Mouse (Mus musculus) stomach, embryonic 14.5 days (tissue): ENCODE measurements around the gene Rnf38. TPM values are rescaled to one million over a fixed set of nuclear protein-coding genes. Genes with fewer than 3 reads are reported as not detected.

Source experiments
- ATAC-seq: fragments of 200-750 bp; cut with Nextera tagmentation; 2 replicates; pipeline ENCODE4 v1.8.0; 2017; ENCODE audit warnings: low read depth, moderate TSS enrichment; ENCODE audit not compliant: insufficient number of reproducible peaks, insufficient read depth, low FRiP score
- H3K27ac ChIP-seq: fragments of 300-500 bp; sonication (generic); 2 replicates; pipeline ENCODE4 v1.5.1; 2014; ENCODE audit warnings: mild to moderate bottlenecking, low read length, moderate library complexity, mixed read lengths
- H3K27me3 ChIP-seq: fragments of 300-500 bp; sonication (generic); 2 replicates; pipeline ENCODE4 v1.6.1; 2014; ENCODE audit warnings: low read length, control low read depth, mixed read lengths; ENCODE audit not compliant: control insufficient read depth, insufficient read depth
- H3K36me3 ChIP-seq: fragments of 300-500 bp; sonication (generic); 2 replicates; pipeline ENCODE4 v1.6.1; 2014; ENCODE audit warnings: mild to moderate bottlenecking, control low read depth, low read length, moderate library complexity, mixed read lengths; ENCODE audit not compliant: control insufficient read depth, insufficient read depth
- H3K4me1 ChIP-seq: fragments of 300-500 bp; sonication (generic); 2 replicates; pipeline ENCODE4 v1.6.1; 2014; ENCODE audit warnings: low read length, control low read depth, mixed read lengths; ENCODE audit not compliant: control insufficient read depth, insufficient read depth
- H3K4me2 ChIP-seq: fragments of 300-500 bp; sonication (generic); replicated peaks from 2 replicates; pipeline ENCODE4 v1.6.1; 2014; ENCODE audit warnings: low read depth, low read length, control low read depth
- H3K4me3 ChIP-seq: fragments of 300-500 bp; sonication (generic); 2 replicates; pipeline ENCODE4 v1.5.1; 2014; ENCODE audit warnings: low read depth, low read length, control low read depth
- H3K9ac ChIP-seq: fragments of 300-500 bp; sonication (generic); replicated peaks from 2 replicates; pipeline ENCODE4 v1.6.1; 2014; ENCODE audit warnings: low read depth, mild to moderate bottlenecking, control low read depth, low read length, moderate library complexity, mixed read lengths
- H3K9me3 ChIP-seq: fragments of 300-500 bp; sonication (generic); 2 replicates; pipeline ENCODE4 v1.6.1; 2016; ENCODE audit warnings: low read depth, low read length, control low read depth; ENCODE audit not compliant: control insufficient read depth
- WGBS: fragments of 180-500 bp; shearing (Covaris S2); extraction: QIAGEN DNeasy Blood & Tissue Kit; methylation state at CpG from one replicate; pipeline ENCODE4 v1.1.7; 2014; 5-methylcytosine and 5-hydroxymethylcytosine counted together
- polyA plus RNA-seq: library from polyadenylated mRNA; unstranded; fragments of >200 nt; fragmentation: Nextera tagmentation; extraction: Ambion mirVana; gene quantifications from 2 replicates; pipeline ENCODE4 v1.2.1, GENCODE M21; 2014

Gene Rnf38
- polyA plus RNA-seq, 1 experiment from 2014 or later: 37.0 TPM

DNA sequence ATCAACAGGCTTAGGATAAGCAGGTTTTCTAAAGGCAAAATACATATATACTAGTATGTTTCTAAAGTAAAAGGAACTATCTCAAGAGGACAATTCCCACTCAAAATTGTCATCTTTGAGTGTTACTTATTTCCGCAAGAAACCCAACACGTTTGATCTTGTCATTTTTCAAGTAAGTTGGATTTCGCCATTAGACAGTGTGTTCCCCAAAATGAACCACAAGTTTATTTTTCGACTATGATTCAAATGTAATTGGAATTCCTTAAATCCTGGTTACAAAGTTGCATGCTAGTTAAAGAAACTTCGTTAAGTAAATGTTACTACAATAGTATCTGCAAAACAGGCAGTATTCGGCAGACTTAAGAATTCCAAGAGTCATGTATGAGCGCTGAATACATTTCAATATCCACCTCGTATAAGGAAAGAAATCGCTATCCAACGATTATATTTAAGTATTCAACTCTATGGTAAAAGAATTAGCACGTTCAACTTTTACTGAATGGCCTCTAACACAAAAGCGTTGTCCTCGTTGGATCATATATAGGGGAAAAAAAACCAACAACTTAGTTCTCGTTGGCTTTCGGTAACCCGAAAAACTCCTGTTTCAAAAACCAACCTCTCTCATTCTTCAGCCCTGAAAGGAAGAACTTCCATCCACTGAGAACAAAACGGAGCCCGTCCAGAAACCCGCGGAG, 66.7 kb downstream of the Rnf38 start:
- ATAC-seq: no peak
- peak overlapping the region; percentile 84 for H3K4me3 ChIP-seq
- peak overlapping the region; percentile 99 for H3K27ac ChIP-seq
- under 1% methylated on average over 20 of the region's 20 CpGs for WGBS
- no peaks in the 10 kb centered on the region for H3K27me3 ChIP-seq
- no peaks in the 10 kb centered on the region for H3K9me3 ChIP-seq
- peaks cover 30% of the 10 kb centered on the region for H3K4me1 ChIP-seq
- H3K9ac ChIP-seq: peak overlapping the region; percentile 81
- H3K4me2 ChIP-seq: peak overlapping the region; percentile 51
- no peaks in the 10 kb centered on the region for H3K36me3 ChIP-seq

DNA sequence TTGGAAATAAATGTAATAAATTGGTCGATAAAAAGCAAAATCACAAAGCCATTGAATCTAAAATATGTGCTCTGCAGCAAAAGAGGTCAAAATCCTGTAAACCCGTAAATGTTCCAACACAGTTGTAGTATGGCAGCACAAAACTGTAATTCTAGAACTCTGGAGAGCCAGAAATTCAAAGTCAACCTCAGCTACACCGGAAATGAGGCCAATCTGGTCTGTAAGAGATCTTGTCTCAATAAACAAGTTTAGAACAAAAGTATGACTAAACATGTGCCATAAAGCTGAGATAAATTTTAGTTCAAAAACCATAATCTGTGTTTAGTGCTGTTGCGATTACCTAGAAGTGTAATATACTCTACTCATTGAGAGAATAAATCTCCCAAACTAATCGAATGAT, 69.0 kb downstream of the Rnf38 start:
- no peak for ATAC-seq
- H3K4me2 ChIP-seq: no peak overlapping the region
- peaks cover 31% of the 10 kb centered on the region for H3K4me1 ChIP-seq
- no peak overlapping the region for H3K27ac ChIP-seq
- H3K4me3 ChIP-seq: no peak overlapping the region
- no peak overlapping the region for H3K9ac ChIP-seq
- WGBS: 65% methylated on average over 5 of the region's 5 CpGs
- no peaks in the 10 kb centered on the region for H3K9me3 ChIP-seq
- no peaks in the 10 kb centered on the region for H3K27me3 ChIP-seq
- H3K36me3 ChIP-seq: no peaks in the 10 kb centered on the region

DNA sequence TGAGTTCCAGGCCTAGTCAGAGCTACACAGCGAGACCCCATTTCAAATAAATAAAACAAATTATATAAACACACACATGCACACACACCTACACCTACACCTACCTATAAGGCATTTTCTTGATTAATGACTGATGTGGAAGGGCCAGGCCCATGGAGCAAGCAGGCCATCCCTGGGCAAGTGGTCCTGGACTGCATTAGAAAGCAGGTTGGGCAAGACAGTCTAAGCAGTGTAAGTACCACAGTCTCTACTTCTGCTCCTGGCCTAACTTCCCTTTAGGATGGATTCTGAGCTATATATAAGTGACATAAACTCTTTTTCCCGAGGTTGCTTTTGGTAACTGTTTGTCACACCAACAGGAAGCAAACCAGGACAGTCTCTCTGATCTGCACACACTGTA, 70.6 kb downstream of the Rnf38 start:
- WGBS: 71% methylated on average over 2 of the region's 2 CpGs
- H3K9ac ChIP-seq: no peak overlapping the region

DNA sequence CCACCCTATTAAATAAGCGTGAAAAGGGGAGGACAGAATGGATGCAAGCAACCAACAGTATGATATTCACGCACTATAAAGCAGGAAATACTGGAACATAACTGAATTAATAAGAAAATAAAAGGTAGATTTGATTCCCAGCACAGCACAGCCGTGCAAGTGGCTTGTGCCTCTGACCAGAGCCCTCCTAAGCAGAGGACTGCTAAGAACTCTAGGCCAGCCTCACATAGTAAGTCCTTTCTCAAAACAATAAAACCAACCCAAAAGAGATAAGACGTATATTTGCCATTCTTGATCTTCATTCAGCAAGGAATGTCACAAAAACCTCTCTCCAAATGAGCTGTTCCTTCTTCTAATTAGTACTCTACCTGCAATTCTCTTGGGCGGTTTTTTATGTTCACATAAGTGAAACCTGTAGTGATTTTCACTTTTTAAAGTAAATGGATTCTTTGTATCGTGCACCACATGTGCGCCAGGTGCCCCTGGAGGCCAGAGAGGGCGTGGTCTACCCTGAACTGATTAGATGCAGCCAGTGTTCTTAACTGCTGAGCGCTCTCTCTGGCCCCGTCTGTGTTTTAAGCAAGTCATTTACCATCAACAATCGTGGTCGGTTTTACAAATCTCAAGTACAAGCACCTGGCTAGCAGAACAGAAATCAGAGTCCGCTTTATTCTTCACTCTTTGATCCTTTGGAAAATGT, 72.4 kb downstream of the Rnf38 start:
- no peak overlapping the region for H3K9ac ChIP-seq
- no peak overlapping the region for H3K27ac ChIP-seq
- no peaks in the 10 kb centered on the region for H3K36me3 ChIP-seq
- H3K27me3 ChIP-seq: no peaks in the 10 kb centered on the region
- peaks cover 25% of the 10 kb centered on the region for H3K4me1 ChIP-seq
- ATAC-seq: peak; percentile 58; the same call in 1 of the 2 replicates
- H3K4me2 ChIP-seq: no peak overlapping the region
- H3K4me3 ChIP-seq: no peak overlapping the region
- 55% methylated on average over 13 of the region's 13 CpGs for WGBS
- no peaks in the 10 kb centered on the region for H3K9me3 ChIP-seq

More for the DNA sequence above, 70.6 kb downstream of the Rnf38 start:
- Histone ChIP-seq H3K27me3 (no peaks in the 10 kb centered on the region), H3K27ac (no peak overlapping the region), H3K9me3 (no peaks in the 10 kb centered on the region), H3K4me2 (no peak overlapping the region), H3K36me3 (no peaks in the 10 kb centered on the region), H3K4me1 (peaks cover 27% of the 10 kb centered on the region), H3K4me3 (no peak overlapping the region)
- ATAC-seq: no peak

DNA sequence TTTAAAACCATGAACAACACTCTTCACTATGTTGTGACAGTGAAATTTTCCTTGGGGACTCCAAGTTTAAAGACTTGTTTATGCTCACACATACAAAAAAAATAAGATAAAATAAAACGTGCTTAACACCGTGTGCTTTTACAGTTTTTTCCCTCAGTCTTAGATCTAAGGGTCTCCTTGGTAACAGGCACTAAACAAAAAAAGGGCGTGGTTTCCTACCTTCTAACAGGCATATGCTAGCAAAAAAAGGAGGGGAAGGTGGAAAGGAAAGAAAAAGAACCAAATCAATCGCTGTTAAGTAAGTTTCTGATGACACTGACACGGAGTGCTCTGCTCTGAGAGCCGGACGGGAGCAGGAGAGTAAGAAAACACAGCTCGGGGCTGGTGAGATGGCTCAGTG, 73.8 kb downstream of the Rnf38 start:
- H3K4me3 ChIP-seq: no peak overlapping the region
- H3K27me3 ChIP-seq: no peaks in the 10 kb centered on the region
- no peak overlapping the region for H3K9ac ChIP-seq
- no peak overlapping the region for H3K27ac ChIP-seq
- H3K4me2 ChIP-seq: no peak overlapping the region
- no peaks in the 10 kb centered on the region for H3K9me3 ChIP-seq
- 68% methylated on average over 8 of the region's 8 CpGs for WGBS
- H3K36me3 ChIP-seq: no peaks in the 10 kb centered on the region
- H3K4me1 ChIP-seq: 0 out of 2 replicates have a peak, but pooled peaks cover 13% of the 10 kb centered on the region
- no peak for ATAC-seq

DNA sequence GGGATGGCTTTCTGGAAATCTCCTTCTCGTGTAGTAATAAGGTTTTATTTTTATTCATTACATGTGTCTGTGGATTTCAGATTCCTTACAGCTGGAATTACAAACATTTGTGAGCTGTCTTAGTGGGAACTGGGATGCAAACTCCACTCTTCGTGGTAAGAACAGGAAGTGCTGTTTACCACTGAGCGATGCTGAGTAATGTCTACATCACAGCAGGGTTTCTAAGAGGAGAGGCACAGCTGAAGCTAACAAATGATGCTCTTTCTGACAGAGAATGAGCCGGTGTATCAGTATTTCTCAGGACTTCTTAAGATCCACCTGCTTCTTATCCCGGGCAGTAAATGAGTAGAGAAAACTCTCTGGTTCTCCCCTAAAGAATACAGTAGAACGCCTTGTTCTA, 77.1 kb downstream of the Rnf38 start:
- ATAC-seq: no peak
- Histone ChIP-seq H3K27ac (no peak overlapping the region), H3K4me3 (no peak overlapping the region), H3K27me3 (no peaks in the 10 kb centered on the region), H3K9me3 (no peaks in the 10 kb centered on the region), H3K4me1 (no peaks in the 10 kb centered on the region), H3K9ac (no peak overlapping the region), H3K4me2 (no peak overlapping the region), H3K36me3 (peaks cover 2% of the 10 kb centered on the region; the same call in 1 of the 2 replicates)
- 65% methylated on average over 6 of the region's 6 CpGs for WGBS

DNA sequence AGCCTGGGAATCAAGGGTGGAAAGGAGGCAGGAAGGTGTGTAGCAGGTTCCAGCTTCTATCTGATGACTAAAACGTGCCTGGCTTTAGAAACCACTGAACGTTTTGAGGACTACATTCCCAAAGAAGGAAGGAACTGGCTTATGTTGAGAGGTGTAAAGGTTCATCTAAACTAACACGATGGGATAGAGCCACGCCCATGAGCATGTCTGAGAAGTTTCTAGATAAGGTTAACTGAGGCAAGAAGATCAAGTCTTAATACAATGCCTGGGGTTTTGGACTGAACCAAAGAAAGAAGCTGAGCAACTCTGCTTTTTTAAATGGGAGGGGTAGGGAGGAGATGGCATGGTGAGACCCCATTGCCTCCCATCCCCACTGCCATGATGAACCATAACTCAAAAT, 78.7 kb downstream of the Rnf38 start:
- 80% methylated on average over 4 of the region's 4 CpGs for WGBS
- no peak for ATAC-seq
- H3K9ac ChIP-seq: no peak overlapping the region
- no peaks in the 10 kb centered on the region for H3K9me3 ChIP-seq
- no peaks in the 10 kb centered on the region for H3K27me3 ChIP-seq
- no peak overlapping the region for H3K4me3 ChIP-seq
- H3K4me1 ChIP-seq: no peaks in the 10 kb centered on the region
- H3K27ac ChIP-seq: no peak overlapping the region
- peaks cover 16% of the 10 kb centered on the region for H3K36me3 ChIP-seq
- no peak overlapping the region for H3K4me2 ChIP-seq

DNA sequence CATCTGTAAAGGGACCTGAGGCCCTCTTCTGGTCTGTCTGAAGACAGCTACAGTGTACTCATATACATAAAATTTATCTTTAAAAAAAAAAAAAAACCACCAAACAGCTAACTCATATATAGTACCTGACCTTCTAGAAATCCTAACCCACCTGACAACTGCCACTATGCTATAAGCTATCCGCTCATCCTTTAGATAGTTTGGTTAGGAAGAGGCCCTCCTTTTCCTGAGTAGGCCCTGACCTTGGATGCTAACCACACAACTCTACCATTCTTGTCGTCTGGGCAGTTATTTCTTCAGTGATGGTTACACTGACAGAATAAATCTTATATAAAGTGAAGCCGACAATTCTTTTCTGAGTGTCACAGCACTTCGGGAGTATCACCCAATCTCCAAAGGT, 80.7 kb downstream of the Rnf38 start:
- no peak overlapping the region for H3K4me2 ChIP-seq
- 85% methylated on average over 4 of the region's 4 CpGs for WGBS

More for the DNA sequence above, 80.7 kb downstream of the Rnf38 start:
- Histone ChIP-seq H3K4me1 (no peaks in the 10 kb centered on the region), H3K9me3 (no peaks in the 10 kb centered on the region), H3K27me3 (no peaks in the 10 kb centered on the region), H3K36me3 (peaks cover 30% of the 10 kb centered on the region), H3K9ac (no peak overlapping the region), H3K4me3 (no peak overlapping the region), H3K27ac (no peak overlapping the region)
- no peak for ATAC-seq
